Mouse (Mus musculus) embryo, embryonic 11 days (tissue): ENCODE results near the gene Itga9.

Source experiments
- DNase-seq: peaks from one replicate; pipeline ENCODE4 v3.0.0-alpha.2; 2015

The Itga9 gene

GRCm38 (mm10) chr9:118785816-118786215 is 179.3 kb downstream of the Itga9 start:
- no peak for DNase-seq

- no peak for DNase-seq
Observed at GRCm38 (mm10) chr9:118788869-118789281, 182.4 kb downstream of the Itga9 start.

- no peak for DNase-seq
Observed at GRCm38 (mm10) chr9:118791231-118791630, 184.7 kb downstream of the Itga9 start.

GRCm38 (mm10) chr9:118793151-118793785 is 186.8 kb downstream of the Itga9 start:
- DNase-seq = no peak

GRCm38 (mm10) chr9:118794668-118795067 is 188.2 kb downstream of the Itga9 start:
- peak; percentile 71 for DNase-seq

GRCm38 (mm10) chr9:118795304-118795703 is 188.8 kb downstream of the Itga9 start:
- peak; percentile 71 for DNase-seq

GRCm38 (mm10) chr9:118799105-118799504 is 192.6 kb downstream of the Itga9 start:
- DNase-seq = no peak

GRCm38 (mm10) chr9:118801176-118801909 is 194.9 kb downstream of the Itga9 start:
- no peak for DNase-seq

GRCm38 (mm10) chr9:118801910-118802287 is 195.4 kb downstream of the Itga9 start:
- DNase-seq = no peak

GRCm38 (mm10) chr9:118802380-118802779 is 195.9 kb downstream of the Itga9 start:
- DNase-seq = no peak

- DNase-seq = no peak
Observed at GRCm38 (mm10) chr9:118805740-118806139, 199.2 kb downstream of the Itga9 start.

- DNase-seq = no peak
Observed at GRCm38 (mm10) chr9:118807669-118808068, 201.2 kb downstream of the Itga9 start.

- no peak for DNase-seq
Observed at GRCm38 (mm10) chr9:118812221-118812620, 205.7 kb downstream of the Itga9 start.

- no peak for DNase-seq
Observed at GRCm38 (mm10) chr9:118813492-118813891, 207.0 kb downstream of the Itga9 start.

- no peak for DNase-seq
Observed at GRCm38 (mm10) chr9:118814056-118814455, 207.6 kb downstream of the Itga9 start.

- DNase-seq = no peak
Observed at GRCm38 (mm10) chr9:118814461-118814860, 208.0 kb downstream of the Itga9 start.

GRCm38 (mm10) chr9:118815543-118815942 is 209.1 kb downstream of the Itga9 start:
- no peak for DNase-seq

GRCm38 (mm10) chr9:118818508-118818907 is 212.0 kb downstream of the Itga9 start:
- DNase-seq = no peak

- DNase-seq = peak; percentile 75
Observed at GRCm38 (mm10) chr9:118821220-118822185, 215.0 kb downstream of the Itga9 start.

GRCm38 (mm10) chr9:118822186-118822555 is 215.7 kb downstream of the Itga9 start:
- DNase-seq = no peak

- no peak for DNase-seq
Observed at GRCm38 (mm10) chr9:118822581-118822980, 216.1 kb downstream of the Itga9 start.

- DNase-seq = no peak
Observed at GRCm38 (mm10) chr9:118831080-118831479, 224.6 kb downstream of the Itga9 start.

- DNase-seq = no peak
Observed at GRCm38 (mm10) chr9:118832533-118832932, 226.0 kb downstream of the Itga9 start.
